Mouse (Mus musculus) testis, adult 2 months (tissue): Measurements from ENCODE around the gene Rsl1d1.

ENCODE experiments used
- CTCF ChIP-seq: fragments of 200-500 bp; IDR thresholded peaks from 2 replicates; pipeline ENCODE4 v1.5.1; 2012; ENCODE audit warnings: low read depth, mild to moderate bottlenecking, inconsistent platforms, low read length, moderate library complexity; ENCODE audit not compliant: control insufficient read depth, insufficient read depth, insufficient replicate concordance
- POLR2A ChIP-seq: fragments of 200-500 bp; IDR thresholded peaks from 2 replicates; pipeline ENCODE4 v1.6.1; 2012; ENCODE audit warnings: low read depth, mild to moderate bottlenecking, inconsistent platforms, low read length, moderate library complexity; ENCODE audit not compliant: control insufficient read depth

DNA sequence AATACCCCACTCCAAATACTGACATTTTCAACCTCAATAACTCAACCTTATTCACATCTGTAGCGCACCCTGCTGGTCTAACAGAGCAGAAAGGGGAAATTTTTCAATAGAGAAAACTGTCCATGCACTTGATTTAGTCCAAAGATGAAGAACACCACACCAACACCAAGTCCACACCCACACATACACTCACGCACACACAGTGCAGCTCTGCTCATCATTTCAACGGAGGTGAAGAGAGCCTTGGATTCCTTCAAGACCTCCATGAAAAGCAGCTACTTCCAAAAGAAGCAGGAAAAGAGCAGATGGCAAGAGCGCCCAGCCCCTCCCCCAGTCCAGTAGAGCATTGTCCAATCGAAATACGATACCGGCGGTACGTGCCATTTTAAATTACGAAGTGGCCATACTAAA, 28.5 kb downstream of the Rsl1d1 start:
- TF ChIP-seq CTCF (no peak), POLR2A (no peak)
